Mouse (Mus musculus) cerebellum, postnatal 14 days (tissue): ENCODE measurements around the gene Vasn.
A peak's percentile ranks its signal among the peaks of the same experiment; 100 is the strongest.

Experiments used
- DNase-seq, 2 experiments: peaks; one replicate each; pipeline ENCODE4 v3.0.0; 2021; ENCODE audit warnings: mixed read lengths in 2 of 2

Gene Vasn

DNA sequence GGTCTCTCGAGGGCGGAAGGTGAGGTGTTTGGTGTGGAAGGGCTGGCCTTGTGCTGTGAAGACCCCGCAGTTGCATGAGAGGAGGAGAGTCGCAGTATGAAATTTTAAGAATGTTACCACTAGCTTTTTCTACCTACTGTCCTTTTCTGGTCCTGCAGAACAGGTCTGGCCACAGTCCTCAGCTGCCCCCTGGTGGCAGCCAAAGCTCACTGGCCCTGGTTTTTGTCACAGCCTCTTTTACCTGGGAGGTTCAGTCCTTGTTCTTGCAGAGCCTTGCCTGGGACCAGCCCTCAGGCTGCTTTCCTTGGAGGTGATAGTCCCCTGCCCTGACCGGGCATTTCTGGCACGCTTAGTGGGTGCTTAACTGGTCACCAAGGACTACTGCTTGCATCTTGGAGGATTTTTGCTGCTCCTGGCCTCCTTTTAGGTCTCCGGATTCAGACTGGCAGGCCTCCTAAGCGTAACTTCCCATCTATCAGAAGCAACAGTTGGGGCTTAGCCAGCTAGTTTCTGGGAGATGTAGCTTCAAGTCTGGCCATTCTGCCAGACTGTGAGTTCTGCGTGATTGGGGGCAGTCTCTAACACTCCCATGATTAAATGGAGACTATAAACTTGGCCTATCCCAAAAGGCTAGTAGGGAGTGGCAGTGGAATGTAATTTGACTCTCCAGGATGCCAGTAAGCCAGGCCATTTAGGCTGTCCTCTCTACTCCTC is 31.8 kb upstream of the Vasn start:
- peak; percentile 92 to 94 for DNase-seq

DNA sequence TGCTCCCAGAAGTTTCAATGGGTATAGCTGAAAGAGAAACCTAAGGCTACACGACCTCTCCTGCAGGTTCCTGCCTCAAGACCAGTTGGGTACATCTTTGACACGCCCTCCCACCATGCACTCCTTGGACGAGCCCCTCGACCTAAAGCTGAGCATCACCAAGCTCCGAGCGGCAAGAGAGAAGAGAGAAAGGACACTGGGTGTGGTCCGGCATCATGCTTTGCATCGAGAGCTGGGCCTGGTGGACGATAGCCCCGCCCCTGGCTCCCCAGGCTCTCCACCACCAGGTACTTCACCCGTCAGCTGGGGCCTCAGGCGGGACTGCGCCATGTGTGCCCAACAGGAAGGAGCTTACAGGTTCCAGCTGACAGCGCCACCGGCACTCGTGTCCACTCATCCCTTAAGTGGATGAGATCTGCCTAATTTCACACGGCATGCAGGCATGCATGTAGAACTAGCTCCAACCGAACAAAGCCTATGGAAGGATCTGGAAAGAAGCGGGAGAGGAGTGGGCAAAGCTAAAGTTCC is 31.1 kb upstream of the Vasn start:
- no peak for DNase-seq

- no peak for DNase-seq
Observed at GRCm38 (mm10) chr16:4611193-4611592, 28.5 kb upstream of the Vasn start.

- DNase-seq: no peak
Observed at GRCm38 (mm10) chr16:4611676-4612075, 28.1 kb upstream of the Vasn start.

- no peak for DNase-seq
Observed at GRCm38 (mm10) chr16:4613736-4614135, 26.0 kb upstream of the Vasn start.

DNA sequence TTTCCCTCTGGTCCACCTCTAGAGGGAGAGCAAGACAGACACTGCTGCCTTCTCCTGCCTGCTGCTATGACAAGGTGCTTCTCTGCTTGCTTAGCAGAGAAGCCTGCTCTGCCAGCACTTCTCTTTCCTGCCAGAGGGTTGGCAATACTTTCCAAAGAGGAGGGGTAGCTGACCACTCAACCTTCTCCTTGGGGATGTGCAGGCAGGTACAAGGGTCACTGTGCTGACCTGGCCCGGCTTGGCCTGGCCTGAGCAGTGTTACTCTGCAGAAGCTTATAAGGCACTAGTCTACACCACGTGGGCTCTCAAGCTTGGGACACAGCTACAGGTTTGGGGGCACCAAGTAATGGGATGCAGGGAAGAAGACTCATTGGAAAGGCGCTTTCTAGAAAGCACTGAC is 25.1 kb upstream of the Vasn start:
- no peak for DNase-seq

GRCm38 (mm10) chr16:4615297-4615696 is 24.4 kb upstream of the Vasn start:
- DNase-seq: no peak

DNA sequence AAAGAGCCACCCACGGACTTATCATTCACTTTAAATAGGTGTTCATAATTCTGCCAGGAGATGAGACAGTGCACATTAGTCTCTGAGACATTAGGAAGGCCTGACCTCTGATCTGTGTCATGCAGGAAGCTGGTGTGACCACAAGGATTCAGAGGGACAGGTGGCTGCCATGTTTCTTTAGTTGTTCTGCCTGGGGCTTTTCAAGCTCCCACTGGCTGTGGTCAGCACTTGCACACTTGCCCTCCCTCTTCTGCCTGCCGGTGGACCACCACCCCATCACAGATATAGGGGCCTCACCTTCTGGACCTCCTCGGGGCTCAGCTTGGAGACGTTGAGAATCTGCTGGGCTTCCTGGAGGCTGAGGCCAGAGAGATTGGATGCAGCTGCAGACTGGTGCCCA is 22.9 kb upstream of the Vasn start:
- DNase-seq: no peak

- DNase-seq: no peak
Observed at GRCm38 (mm10) chr16:4624074-4624473, 15.7 kb upstream of the Vasn start.

DNA sequence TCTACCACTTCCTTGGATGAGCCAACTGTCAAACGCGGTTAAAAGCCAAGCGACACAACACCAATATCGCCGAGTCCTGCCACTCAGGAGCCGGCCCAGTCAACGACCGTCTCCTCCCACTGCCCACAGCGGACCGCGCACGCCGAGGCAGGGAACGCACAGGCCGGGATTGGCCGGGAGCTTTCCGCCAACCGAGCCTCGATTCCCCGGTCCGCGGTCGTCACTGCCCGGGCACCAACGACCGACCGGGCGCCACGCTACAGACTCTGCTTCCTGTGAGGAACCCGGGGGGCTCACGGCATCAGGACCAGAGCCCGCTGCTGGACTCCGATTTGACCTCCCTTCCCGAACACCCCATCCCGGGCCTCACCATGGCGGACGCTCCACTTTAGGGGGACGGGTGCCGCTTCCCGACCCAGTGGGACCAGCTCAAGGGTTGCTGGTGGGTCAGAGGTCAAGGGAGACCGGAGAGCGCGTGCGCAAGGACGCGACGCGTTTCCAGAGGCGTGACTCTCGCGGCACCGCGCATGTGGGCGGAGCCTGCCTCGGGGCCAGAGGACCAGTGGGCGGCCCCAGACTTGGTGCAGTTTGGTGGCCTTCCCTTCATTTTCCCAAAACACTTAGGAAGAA is 15.1 kb upstream of the Vasn start, which contains the start of gene Pam16:
Gene Pam16, minus strand, starts transcription at position 508 of the 630 bp plus-strand sequence.
- DNase-seq: peak; percentile 93 to 94

DNA sequence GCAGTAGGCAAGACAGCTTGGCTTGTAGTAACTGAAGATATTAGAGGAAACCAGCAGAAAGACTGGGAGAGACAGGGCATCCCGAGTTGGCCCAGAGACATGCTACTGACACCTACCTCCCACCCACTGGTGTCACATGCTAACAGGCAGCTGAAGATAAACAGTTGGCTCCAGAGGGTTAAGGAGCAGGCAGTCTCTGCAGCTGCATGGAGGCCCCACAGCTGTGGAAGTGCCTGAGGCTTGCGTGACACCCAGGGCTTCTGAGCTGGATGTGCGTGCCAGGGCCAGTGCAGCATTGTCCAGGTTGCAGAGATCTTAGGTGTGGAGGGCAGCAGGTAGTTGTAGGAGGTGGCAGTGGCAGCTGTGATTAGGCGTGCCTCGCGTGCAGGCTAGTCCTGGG is 12.6 kb upstream of the Vasn start:
- DNase-seq: no peak

DNA sequence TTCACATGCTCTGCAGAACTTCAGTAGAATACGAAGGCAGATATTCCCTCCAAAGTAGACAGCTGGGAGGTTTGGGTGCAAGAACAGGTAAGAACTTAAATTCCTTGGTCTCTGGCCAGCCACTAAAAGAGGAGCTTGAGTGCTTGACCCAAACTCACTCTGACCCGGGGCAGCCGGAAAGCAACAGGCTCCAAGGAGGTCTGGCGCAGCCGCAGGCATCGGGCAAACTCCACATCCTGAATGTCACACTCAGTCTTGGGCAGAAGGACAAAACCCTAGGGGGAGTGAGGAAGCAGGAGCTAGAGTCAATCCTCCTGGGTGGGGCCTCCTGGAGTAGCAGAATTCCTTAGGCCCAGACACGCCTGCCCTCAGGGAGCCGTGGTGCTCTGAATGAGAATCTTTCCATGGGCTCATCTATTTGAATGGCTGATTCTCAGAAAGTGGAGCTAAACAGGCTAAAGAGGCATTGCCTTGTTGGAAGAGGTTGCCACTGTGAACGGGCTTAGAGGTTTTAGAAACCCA is 10.8 kb upstream of the Vasn start:
- no peak for DNase-seq

- DNase-seq: peak; percentile 91 to 96
Observed at GRCm38 (mm10) chr16:4629950-4630349, 9.8 kb upstream of the Vasn start.

DNA sequence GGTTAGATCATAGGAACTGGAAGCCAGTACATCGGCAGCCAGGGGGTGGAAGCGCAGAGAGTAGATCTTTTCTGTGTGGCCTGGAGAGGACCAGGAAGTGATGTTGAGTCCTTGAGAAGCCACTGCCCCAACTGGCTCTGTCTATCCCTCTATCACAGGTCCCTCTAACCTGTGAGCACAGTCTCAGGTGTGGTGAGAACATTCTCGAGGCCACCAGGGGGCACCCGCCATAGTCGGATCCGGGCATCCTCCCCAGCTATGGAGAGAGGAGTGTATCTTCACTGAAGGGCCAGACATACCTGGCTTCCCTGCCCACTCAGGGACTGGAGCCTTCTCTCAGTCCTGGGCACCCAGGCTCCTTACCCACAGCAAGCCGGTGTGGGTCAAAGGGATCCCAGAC is 7.7 kb upstream of the Vasn start:
- peak; percentile 63 to 76 for DNase-seq

GRCm38 (mm10) chr16:4633661-4634060 is 6.1 kb upstream of the Vasn start:
- no peak for DNase-seq

DNA sequence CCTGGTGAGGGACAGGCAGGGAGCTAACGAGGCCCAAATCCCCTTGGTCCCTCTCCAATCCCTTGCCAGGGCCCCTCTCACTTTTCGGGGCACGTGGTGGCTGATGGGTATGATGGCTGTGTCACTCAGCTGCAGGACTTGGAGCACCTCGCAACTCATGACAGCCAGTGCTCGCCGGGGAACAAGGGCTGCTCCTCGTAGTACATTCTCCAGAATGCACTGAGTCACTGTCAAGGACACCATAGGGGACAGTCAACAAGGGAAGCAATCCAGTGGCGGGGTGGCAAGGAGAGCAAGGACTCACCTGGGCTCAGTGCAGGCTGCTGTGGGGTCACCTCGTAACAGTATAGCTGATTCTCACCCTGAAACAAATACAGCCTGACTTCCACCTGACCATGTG is 5.1 kb upstream of the Vasn start:
- no peak for DNase-seq

GRCm38 (mm10) chr16:4635760-4636159 is 4.0 kb upstream of the Vasn start:
- no peak for DNase-seq

DNA sequence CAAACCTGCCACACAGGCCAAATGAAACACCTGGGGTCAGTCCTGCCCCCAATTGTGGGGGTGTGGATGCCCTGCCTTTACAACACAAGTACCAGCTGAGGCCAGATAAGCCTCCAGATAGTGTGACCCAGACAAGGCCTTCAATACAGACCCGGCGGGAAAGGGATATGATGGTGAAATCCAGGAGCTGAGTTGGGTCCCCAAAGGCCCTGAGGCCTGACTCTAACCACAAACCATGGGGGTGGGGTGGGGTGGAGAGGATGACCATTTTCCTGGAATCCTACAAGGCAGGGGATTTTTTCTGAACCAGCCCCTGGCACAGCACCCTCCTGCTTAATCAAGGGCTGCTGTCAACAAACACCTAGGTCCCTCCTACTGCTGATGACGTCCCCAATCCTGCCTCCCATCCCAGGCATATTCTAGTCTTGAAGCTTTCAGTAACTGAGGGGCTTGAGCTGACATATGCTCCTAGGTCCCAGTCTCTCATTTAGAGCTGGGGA is 800 bp upstream of the Vasn start:
- DNase-seq: no peak

DNA sequence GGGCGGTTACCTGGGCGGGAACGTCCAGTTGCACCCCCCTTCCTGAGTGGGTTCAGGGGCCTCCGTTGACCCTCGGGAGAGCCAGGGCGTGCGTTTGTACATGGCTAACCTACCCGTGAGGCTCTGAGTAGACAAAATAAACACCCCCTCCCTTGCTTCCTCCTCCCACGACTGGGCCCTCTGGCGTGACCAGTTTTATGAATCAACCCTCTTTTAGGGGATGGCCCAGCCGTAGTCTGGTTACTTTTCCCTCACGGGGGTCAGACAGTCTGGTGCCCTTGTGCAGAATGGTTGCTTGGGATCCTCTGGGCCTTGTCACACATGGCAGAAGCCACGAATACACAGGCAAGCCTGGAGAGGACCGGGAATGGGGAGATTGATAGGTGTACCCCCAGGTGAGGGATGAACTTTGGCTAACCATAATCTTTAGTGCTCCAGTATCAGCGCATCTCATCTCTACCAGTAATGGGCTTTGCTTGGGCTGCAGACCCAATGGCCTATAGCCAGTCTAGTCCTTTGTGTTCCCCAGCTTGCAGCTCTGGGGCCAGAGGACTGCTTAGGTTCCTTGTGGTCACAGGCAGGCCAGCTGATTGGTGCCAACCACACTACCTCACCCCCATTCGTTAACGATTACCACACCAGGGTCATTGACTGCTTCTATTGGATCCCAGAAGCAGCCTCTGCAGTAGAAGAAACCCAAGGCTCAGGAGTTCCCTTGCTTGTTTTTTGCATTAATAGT is 695 bp downstream of the Vasn start:
- DNase-seq: no peak

DNA sequence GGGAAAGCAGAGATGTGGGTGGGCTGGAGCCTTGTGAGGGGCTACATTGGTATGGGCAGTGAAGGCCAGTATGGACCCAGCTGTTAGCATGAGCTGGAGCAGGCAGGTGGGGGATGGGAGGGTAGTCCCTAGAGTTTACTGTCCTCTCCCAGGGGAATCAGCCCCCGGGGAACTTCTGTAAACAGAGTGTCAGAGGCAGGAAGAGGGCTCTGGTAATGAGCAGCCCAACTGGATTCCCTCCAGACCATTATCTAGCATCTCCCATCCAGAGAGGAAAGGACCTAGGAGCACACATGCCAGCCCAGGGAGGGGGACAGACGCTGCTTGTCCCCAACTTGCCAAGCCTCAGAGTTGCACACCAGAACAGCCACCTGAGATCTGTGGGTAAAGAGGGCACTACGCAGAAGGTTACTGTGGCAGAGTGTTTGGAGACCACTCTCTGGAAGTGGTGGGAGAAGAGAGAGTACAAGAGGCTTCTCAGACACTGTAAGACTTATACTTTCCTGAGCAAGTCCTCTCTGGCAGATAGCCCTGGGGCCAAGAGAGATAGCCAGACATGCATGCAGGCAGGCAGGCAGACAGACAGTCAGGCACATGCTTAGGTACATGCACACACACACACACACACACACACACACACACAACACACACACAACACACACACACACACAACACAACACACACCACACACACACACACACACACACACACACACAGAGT is 1.5 kb downstream of the Vasn start:
- no peak for DNase-seq

DNA sequence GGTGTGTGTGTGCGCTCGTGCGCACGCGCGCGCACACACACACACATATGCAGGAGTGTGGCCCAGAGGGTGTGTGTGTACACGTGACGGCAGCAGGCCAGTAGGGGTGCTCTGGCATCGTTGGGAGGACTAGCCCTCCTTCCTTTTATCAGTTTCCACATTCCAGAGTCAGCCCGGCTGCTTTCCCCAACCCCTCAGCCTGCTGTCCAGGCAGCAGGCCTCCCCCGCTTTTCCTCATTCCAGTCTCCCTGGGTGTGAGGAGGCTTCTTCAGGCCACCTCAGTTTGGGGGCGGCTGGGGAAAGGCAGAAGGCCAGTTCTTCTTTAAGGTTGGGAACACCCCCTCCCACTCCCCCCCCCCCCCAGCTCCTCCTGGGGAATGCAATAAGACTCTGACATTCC is 2.4 kb downstream of the Vasn start:
- no peak for DNase-seq

DNA sequence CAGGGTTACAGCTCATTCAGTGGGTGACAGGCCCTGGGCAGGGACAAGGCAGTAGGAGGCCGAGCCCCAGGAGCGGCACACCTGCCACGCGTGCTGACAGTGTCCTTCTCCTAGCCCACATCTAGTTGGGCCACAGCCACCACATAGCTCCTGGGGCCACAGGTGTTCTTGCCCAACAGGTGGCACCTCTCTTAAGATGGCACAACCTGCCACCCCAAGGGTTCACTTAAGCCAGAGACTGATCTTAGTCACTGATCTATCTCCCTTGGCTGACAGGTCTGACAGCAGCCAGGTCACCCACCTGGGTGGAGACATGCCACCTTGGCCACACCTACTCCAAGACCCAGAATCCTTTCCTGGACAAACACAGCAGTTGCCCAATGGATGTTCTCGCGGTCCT is 3.2 kb downstream of the Vasn start:
- DNase-seq: no peak
